Mouse (Mus musculus): ENCODE data around the gene Farp1. TPM values are rescaled to one million over a fixed set of nuclear protein-coding genes. Genes with fewer than 3 reads are reported as not detected.

The Farp1 gene
- polyA plus RNA-seq, 1 experiment from 2014 or later = 24.8 TPM

GRCm38 (mm10) chr14:121134414-121134813, 99.4 kb downstream of the Farp1 start:
- Histone ChIP-seq H3K4me3 (no peak overlapping the region), H3K36me3 (no peaks in the 10 kb centered on the region), H3K4me1 (replicated peaks) (peaks cover 31% of the 10 kb centered on the region), H3K27ac (no peak overlapping the region), H3K9ac (no peak overlapping the region), H3K9me3 (no peaks in the 10 kb centered on the region), H3K27me3 (no peaks in the 10 kb centered on the region), H3K4me2 (no peak overlapping the region)
- WGBS = 26% methylated on average over 3 of the region's 3 CpGs
- no peak for ATAC-seq (ENCODE audit: low FRiP score)

- peaks cover 30% of the 10 kb centered on the region for H3K4me1 ChIP-seq (replicated peaks)
- 84% methylated on average over 7 of the region's 7 CpGs for WGBS
- no peak for ATAC-seq (ENCODE audit: low FRiP score)
- no peak overlapping the region for H3K4me2 ChIP-seq
- H3K4me3 ChIP-seq = no peak overlapping the region
- no peak overlapping the region for H3K27ac ChIP-seq
- H3K27me3 ChIP-seq = no peaks in the 10 kb centered on the region
- H3K36me3 ChIP-seq = no peaks in the 10 kb centered on the region
- no peak overlapping the region for H3K9ac ChIP-seq
- H3K9me3 ChIP-seq = no peaks in the 10 kb centered on the region
Measured at GRCm38 (mm10) chr14:121143831-121144455, 108.9 kb downstream of the Farp1 start.

GRCm38 (mm10) chr14:121144496-121144895, 109.5 kb downstream of the Farp1 start:
- WGBS = 78% methylated on average over 2 of the region's 2 CpGs
- no peak overlapping the region for H3K27ac ChIP-seq
- no peak overlapping the region for H3K4me3 ChIP-seq
- no peak for ATAC-seq (ENCODE audit: low FRiP score)
- peaks cover 30% of the 10 kb centered on the region for H3K4me1 ChIP-seq (replicated peaks)
- no peaks in the 10 kb centered on the region for H3K36me3 ChIP-seq
- no peaks in the 10 kb centered on the region for H3K27me3 ChIP-seq
- H3K9me3 ChIP-seq = no peaks in the 10 kb centered on the region
- H3K4me2 ChIP-seq = no peak overlapping the region
- H3K9ac ChIP-seq = no peak overlapping the region

GRCm38 (mm10) chr14:121145291-121145690, 110.3 kb downstream of the Farp1 start:
- H3K36me3 ChIP-seq = no peaks in the 10 kb centered on the region
- H3K4me2 ChIP-seq = no peak overlapping the region
- no peak overlapping the region for H3K9ac ChIP-seq
- WGBS = 67% methylated on average over 3 of the region's 3 CpGs
- H3K9me3 ChIP-seq = no peaks in the 10 kb centered on the region
- H3K27ac ChIP-seq = peak overlapping the region; percentile 12; the same call in 1 of the 2 replicates
- peaks cover 30% of the 10 kb centered on the region for H3K4me1 ChIP-seq (replicated peaks)
- H3K4me3 ChIP-seq = no peak overlapping the region
- no peaks in the 10 kb centered on the region for H3K27me3 ChIP-seq
- ATAC-seq (ENCODE audit: low FRiP score) = no peak

GRCm38 (mm10) chr14:121145698-121146097, 110.7 kb downstream of the Farp1 start:
- ATAC-seq (ENCODE audit: low FRiP score) = no peak
- no peak overlapping the region for H3K4me2 ChIP-seq
- no peaks in the 10 kb centered on the region for H3K36me3 ChIP-seq
- WGBS = 30% methylated on average over 10 of the region's 10 CpGs
- no peaks in the 10 kb centered on the region for H3K9me3 ChIP-seq
- H3K9ac ChIP-seq = no peak overlapping the region
- H3K4me3 ChIP-seq = no peak overlapping the region
- H3K27ac ChIP-seq = peak overlapping the region; percentile 12; the same call in 1 of the 2 replicates
- peaks cover 32% of the 10 kb centered on the region for H3K4me1 ChIP-seq (replicated peaks)
- no peaks in the 10 kb centered on the region for H3K27me3 ChIP-seq

- H3K36me3 ChIP-seq = no peaks in the 10 kb centered on the region
- H3K4me2 ChIP-seq = no peak overlapping the region
- no peak overlapping the region for H3K9ac ChIP-seq
- no peaks in the 10 kb centered on the region for H3K9me3 ChIP-seq
- H3K27ac ChIP-seq = no peak overlapping the region
- no peak for ATAC-seq (ENCODE audit: low FRiP score)
- H3K27me3 ChIP-seq = no peaks in the 10 kb centered on the region
- H3K4me3 ChIP-seq = no peak overlapping the region
- peaks cover 37% of the 10 kb centered on the region for H3K4me1 ChIP-seq (replicated peaks)
- 62% methylated on average over 7 of the region's 7 CpGs for WGBS
Measured at GRCm38 (mm10) chr14:121146213-121146612, 111.2 kb downstream of the Farp1 start.

- Histone ChIP-seq H3K4me2 (no peak overlapping the region), H3K4me3 (no peak overlapping the region), H3K27me3 (no peaks in the 10 kb centered on the region), H3K9ac (no peak overlapping the region), H3K36me3 (no peaks in the 10 kb centered on the region), H3K9me3 (no peaks in the 10 kb centered on the region), H3K27ac (no peak overlapping the region), H3K4me1 (replicated peaks) (peaks cover 44% of the 10 kb centered on the region)
- WGBS = 82% methylated on average over 3 of the region's 3 CpGs
- ATAC-seq (ENCODE audit: low FRiP score) = no peak
Measured at GRCm38 (mm10) chr14:121147026-121147425, 112.0 kb downstream of the Farp1 start.

GRCm38 (mm10) chr14:121148088-121148785, 113.2 kb downstream of the Farp1 start:
- H3K4me2 ChIP-seq = no peak overlapping the region
- no peak overlapping the region for H3K4me3 ChIP-seq
- H3K9me3 ChIP-seq = no peaks in the 10 kb centered on the region
- no peaks in the 10 kb centered on the region for H3K27me3 ChIP-seq
- H3K4me1 ChIP-seq (replicated peaks) = peaks cover 54% of the 10 kb centered on the region
- H3K36me3 ChIP-seq = no peaks in the 10 kb centered on the region
- H3K27ac ChIP-seq = no peak overlapping the region
- WGBS = 82% methylated on average over 11 of the region's 11 CpGs
- no peak overlapping the region for H3K9ac ChIP-seq
- no peak for ATAC-seq (ENCODE audit: low FRiP score)

- peaks cover 63% of the 10 kb centered on the region for H3K4me1 ChIP-seq (replicated peaks)
- ATAC-seq (ENCODE audit: low FRiP score) = no peak
- no peak overlapping the region for H3K4me3 ChIP-seq
- no peak overlapping the region for H3K9ac ChIP-seq
- no peaks in the 10 kb centered on the region for H3K27me3 ChIP-seq
- WGBS = 43% methylated on average over 5 of the region's 5 CpGs
- H3K36me3 ChIP-seq = no peaks in the 10 kb centered on the region
- H3K9me3 ChIP-seq = no peaks in the 10 kb centered on the region
- no peak overlapping the region for H3K4me2 ChIP-seq
- H3K27ac ChIP-seq = no peak overlapping the region
Measured at GRCm38 (mm10) chr14:121149984-121150383, 115.0 kb downstream of the Farp1 start.

- WGBS = 86% methylated on average over 10 of the region's 10 CpGs
Measured at GRCm38 (mm10) chr14:121151837-121152236, 116.8 kb downstream of the Farp1 start.

GRCm38 (mm10) chr14:121152771-121153170, 117.8 kb downstream of the Farp1 start:
- Histone ChIP-seq H3K4me3 (no peak overlapping the region), H3K36me3 (no peaks in the 10 kb centered on the region), H3K4me1 (replicated peaks) (peaks cover 50% of the 10 kb centered on the region), H3K4me2 (no peak overlapping the region), H3K27me3 (no peaks in the 10 kb centered on the region), H3K27ac (peak overlapping the region; percentile 61), H3K9ac (peak overlapping the region; percentile 35; the same call in 1 of the 2 replicates), H3K9me3 (no peaks in the 10 kb centered on the region)
- no peak for ATAC-seq (ENCODE audit: low FRiP score)
- 60% methylated on average over 6 of the region's 6 CpGs for WGBS

More at GRCm38 (mm10) chr14:121151837-121152236, 116.8 kb downstream of the Farp1 start:
- Histone ChIP-seq H3K27ac (no peak overlapping the region), H3K4me2 (no peak overlapping the region), H3K9me3 (no peaks in the 10 kb centered on the region), H3K9ac (no peak overlapping the region), H3K4me1 (replicated peaks) (peaks cover 52% of the 10 kb centered on the region), H3K27me3 (no peaks in the 10 kb centered on the region), H3K36me3 (no peaks in the 10 kb centered on the region), H3K4me3 (no peak overlapping the region)
- ATAC-seq (ENCODE audit: low FRiP score) = no peak

GRCm38 (mm10) chr14:121153260-121153659, 118.3 kb downstream of the Farp1 start:
- WGBS = 23% methylated on average over 7 of the region's 7 CpGs
- no peak overlapping the region for H3K4me3 ChIP-seq
- H3K9ac ChIP-seq = peak overlapping the region; percentile 35; the same call in 1 of the 2 replicates
- no peaks in the 10 kb centered on the region for H3K36me3 ChIP-seq
- H3K9me3 ChIP-seq = no peaks in the 10 kb centered on the region
- no peak overlapping the region for H3K4me2 ChIP-seq
- peaks cover 45% of the 10 kb centered on the region for H3K4me1 ChIP-seq (replicated peaks)
- no peaks in the 10 kb centered on the region for H3K27me3 ChIP-seq
- ATAC-seq (ENCODE audit: low FRiP score) = peak; percentile 36; the same call in 1 of the 2 replicates
- peak overlapping the region; percentile 61 for H3K27ac ChIP-seq

- Histone ChIP-seq H3K4me3 (no peak overlapping the region), H3K9me3 (no peaks in the 10 kb centered on the region), H3K36me3 (no peaks in the 10 kb centered on the region), H3K9ac (no peak overlapping the region), H3K4me1 (replicated peaks) (peaks cover 42% of the 10 kb centered on the region), H3K27me3 (no peaks in the 10 kb centered on the region), H3K4me2 (no peak overlapping the region), H3K27ac (no peak overlapping the region)
- ATAC-seq (ENCODE audit: low FRiP score) = no peak
- 74% methylated on average over 4 of the region's 4 CpGs for WGBS
Measured at GRCm38 (mm10) chr14:121155173-121155572, 120.2 kb downstream of the Farp1 start.

Data from hindbrain, embryonic 13.5 days (tissue).